Mouse (Mus musculus) thymus, postnatal 0 days (tissue): Measurements from ENCODE around the gene Tnnc1. TPM values are rescaled to one million over a fixed set of nuclear protein-coding genes. Genes with fewer than 3 reads are reported as not detected.

Source experiments
- DNase-seq: peaks from one replicate; pipeline ENCODE4 v3.0.0-alpha.2; 2015; ENCODE audit warnings: low spot score
- polyA plus RNA-seq: library from polyadenylated mRNA; unstranded; fragments of >200 nt; fragmentation: Nextera tagmentation; extraction: Ambion mirVana; gene quantifications from 2 replicates; pipeline ENCODE4 v1.2.1, GENCODE M21; 2015

Gene Tnnc1
- polyA plus RNA-seq, 1 experiment from 2014 or later, result 5.0 TPM

GRCm38 (mm10) chr14:31183541-31183940 is 24.6 kb upstream of the Tnnc1 start:
- DNase-seq, result no peak

GRCm38 (mm10) chr14:31184195-31184594 is 23.9 kb upstream of the Tnnc1 start:
- DNase-seq, result no peak

- no peak for DNase-seq
These were observed 21.5 kb upstream of the Tnnc1 start for GRCm38 (mm10) chr14:31186656-31187055.

DNA sequence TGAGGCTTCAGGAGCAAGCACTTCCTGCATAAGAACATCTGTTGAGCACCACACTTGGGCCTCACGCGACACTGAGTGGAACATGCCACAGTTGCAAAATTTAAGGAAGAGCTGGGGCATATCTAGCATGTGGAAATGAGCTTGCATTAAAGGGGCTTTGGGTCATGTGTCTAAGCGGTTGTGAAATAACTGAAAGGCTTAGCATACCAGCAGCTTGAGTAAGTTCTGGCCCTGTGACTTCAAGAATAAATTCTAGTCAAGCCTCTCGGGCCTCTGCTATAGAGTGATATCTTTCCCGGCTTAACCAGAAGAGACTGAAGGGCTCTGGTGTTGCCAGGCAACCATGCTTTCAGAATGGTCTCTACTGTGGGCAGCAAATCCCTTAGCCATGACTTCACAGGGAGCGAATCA is 19.3 kb upstream of the Tnnc1 start:
- no peak for DNase-seq

GRCm38 (mm10) chr14:31189348-31189747 is 18.8 kb upstream of the Tnnc1 start:
- DNase-seq, result no peak

DNA sequence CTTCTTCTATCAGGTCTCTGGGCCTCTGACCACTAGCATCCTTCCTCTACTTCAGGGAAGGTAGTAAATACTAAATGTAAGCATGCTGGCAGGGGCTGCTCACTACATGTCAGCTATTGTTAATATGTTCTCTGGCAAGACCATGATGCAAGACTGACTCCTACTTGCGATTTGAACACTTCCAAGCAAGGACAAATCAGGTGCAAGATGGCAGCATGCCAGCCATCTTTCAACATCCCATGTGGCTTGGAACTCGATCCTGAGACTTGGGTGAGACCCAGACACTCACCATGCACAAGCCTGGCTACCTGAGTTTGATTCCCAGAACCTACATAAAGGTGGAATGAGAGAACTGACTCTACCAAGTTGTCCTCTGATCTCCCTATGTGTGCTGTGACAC is 16.2 kb upstream of the Tnnc1 start:
- DNase-seq, result no peak

GRCm38 (mm10) chr14:31193791-31194190 is 14.3 kb upstream of the Tnnc1 start:
- no peak for DNase-seq

- DNase-seq, result peak; percentile 27
These were observed 13.7 kb upstream of the Tnnc1 start for GRCm38 (mm10) chr14:31194441-31194840.

GRCm38 (mm10) chr14:31194891-31195513 is 13.1 kb upstream of the Tnnc1 start:
- DNase-seq, result peak; percentile 31

GRCm38 (mm10) chr14:31195521-31195920 is 12.6 kb upstream of the Tnnc1 start:
- no peak for DNase-seq

- DNase-seq, result peak; percentile 59
These were observed 12.1 kb upstream of the Tnnc1 start for GRCm38 (mm10) chr14:31195968-31196367.

- no peak for DNase-seq
These were observed 10.3 kb upstream of the Tnnc1 start for GRCm38 (mm10) chr14:31197547-31198516.

DNA sequence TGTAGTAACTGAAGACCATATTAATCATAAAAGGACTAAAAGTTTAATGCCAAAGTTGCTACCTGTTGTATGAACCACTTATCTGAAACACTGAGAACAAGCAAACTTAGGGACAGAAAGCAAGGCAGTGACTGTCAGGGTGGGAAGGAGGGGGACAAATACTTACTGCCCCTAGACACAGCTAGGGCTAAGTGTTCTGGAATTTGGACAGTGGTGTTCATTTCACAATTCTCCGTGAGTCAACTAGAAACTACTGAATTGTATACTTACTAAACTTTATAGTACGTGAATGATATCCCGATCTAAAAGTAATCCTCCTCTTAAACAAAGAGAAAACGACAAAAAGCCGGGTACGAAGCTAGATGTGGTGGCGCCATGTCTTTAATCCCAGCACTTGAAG is 8.5 kb upstream of the Tnnc1 start:
- DNase-seq, result no peak

- no peak for DNase-seq
These were observed 8.1 kb upstream of the Tnnc1 start for GRCm38 (mm10) chr14:31200038-31200437.

DNA sequence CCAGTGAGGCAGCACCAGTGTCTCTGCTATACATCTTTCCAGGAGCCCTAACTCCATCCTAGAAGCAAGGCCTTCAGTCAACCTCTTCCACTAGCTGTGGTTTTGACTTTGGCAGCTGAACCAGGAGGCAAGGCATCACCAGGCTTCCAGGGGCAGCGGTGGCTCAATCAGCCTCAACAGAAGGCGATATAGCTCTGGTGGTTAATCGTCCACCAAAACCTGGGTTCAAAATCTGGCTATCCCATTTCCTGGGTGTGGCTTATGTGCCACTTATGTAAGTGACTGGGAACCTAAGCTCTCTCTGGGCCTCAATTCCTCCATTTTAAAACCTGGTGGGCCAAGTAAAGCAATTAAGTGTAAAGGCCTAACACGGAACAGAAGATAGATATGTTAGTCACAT is 3.3 kb upstream of the Tnnc1 start:
- no peak for DNase-seq

GRCm38 (mm10) chr14:31205244-31205561 is 2.9 kb upstream of the Tnnc1 start:
- no peak for DNase-seq

DNA sequence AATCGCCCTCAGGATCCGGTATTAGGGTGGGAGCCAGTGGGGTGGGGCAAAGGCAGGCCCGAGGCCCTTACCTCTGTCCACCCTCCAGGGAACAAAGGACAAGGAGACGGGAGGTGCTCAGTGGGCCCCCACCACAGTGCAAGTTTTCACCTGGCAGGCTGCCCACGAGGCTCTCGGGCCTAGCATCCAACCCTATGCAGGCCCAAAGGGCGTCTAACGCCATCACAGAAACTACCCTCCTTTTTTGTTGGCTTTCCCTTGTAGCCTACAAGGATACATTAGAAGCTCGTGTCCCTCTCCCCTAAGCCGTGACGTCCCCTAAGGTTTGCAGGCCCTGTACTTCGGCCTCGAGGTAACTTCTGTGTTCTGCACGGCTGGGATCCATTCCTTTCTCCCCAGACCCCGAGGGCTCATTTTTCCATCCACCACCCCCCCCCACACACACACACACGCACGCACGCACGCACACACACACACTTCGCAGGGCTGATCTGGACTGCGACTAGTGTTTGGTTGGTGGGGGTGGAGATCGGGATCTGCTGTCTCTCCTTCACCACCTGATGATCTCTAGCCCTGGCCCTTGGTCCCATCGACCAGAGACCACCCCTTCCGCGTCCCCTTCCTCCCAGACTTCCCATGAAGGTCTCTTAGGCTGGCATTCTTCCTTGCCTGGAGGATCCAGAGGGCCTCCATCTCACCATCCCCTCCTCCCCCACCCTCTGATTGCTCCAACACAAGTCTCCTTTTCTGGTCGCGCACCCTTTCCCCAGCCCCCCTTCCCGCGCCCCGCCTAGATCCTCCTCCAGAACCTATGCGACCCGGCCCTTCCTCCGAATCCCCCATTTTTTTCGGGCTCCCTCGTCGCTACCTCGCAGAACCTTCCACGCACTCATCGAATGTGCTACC is 2.3 kb upstream of the Tnnc1 start:
- no peak for DNase-seq

GRCm38 (mm10) chr14:31206472-31206981 is 1.6 kb upstream of the Tnnc1 start:
- DNase-seq, result peak; percentile 96

DNA sequence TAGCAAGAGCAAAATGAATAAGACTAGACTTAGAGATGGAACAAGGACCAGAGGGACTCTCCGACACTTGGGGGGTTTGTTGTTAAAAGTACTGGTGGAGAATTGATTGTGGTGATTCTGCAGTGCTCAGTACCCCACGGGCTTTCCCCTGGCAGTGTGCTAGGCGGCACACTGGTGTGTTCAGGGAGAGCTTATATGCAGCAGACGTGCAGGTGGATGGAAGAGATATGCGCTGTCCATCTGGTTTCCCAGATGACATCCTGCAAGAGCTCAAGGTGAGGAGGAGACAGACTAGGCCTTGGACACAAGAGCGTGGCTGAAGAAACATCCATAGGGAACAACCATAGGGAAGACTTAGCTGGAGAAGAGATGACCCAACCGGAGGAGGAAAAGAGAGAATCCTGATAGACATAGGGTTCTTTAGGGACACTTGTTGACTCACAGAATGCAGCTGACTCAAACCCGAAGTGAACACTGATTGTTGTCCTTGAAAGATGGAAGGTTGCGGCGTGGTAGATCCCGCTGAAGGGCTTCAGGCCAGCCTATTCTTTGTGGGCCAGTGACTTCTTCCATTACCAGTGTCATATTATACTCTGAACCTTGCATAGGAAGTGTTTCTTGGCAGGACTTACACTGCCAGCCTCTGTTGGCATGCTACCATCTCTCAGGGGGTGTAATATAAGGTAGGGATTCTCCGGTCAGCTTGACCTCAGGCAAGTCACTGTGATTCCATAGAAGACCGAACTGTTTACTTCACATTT is 862 bp upstream of the Tnnc1 start:
- no peak for DNase-seq

DNA sequence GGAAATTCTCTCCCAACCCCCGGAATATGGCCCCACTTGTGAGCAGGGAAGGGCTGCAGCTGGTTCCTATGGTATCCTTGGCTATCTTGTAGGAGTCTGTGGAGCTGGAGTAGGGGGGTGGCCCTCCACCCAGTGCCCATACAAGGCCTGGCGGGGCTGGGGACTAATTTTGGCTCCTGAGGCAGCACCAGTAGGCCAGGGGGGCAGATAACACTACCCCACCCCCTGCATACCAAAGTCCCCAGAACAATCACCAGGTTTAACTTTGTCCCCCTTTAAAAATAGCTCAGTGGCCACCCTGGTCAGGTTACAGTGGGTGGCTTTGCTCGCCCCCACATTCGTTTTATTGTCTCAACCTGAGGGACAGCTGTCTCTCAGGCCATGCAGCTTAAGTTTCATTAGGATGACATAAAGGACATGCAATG is 1.0 kb downstream of the Tnnc1 start:
- no peak for DNase-seq

GRCm38 (mm10) chr14:31211854-31212253 is 3.7 kb downstream of the Tnnc1 start:
- no peak for DNase-seq
